Mouse (Mus musculus): Measurements from ENCODE around the gene Spout1.
"Not testable (repeated sequence)": the region's sequence is repeated elsewhere in the genome, so short reads cannot be mapped to it uniquely, and the experiment has no call there.

Gene Spout1

GRCm38 (mm10) chr2:30178711-30179110, 452 bp upstream of the Spout1 start:
- DNase-seq (ENCODE audit: low read depth) = not testable (repeated sequence)

GRCm38 (mm10) chr2:30176561-30176960, 1.7 kb downstream of the Spout1 start:
- DNase-seq (ENCODE audit: low read depth) = no peak

GRCm38 (mm10) chr2:30175897-30176296, 2.4 kb downstream of the Spout1 start:
- DNase-seq (ENCODE audit: low read depth) = peak; percentile 24

GRCm38 (mm10) chr2:30173541-30174240, 4.6 kb downstream of the Spout1 start:
- DNase-seq (ENCODE audit: low read depth) = no peak

GRCm38 (mm10) chr2:30171997-30172382, 6.3 kb downstream of the Spout1 start:
- no peak for DNase-seq (ENCODE audit: low read depth)

GRCm38 (mm10) chr2:30171371-30171996, 6.8 kb downstream of the Spout1 start, which contains the start of gene Endog:
Gene Endog (plus strand): TSS chr2:30171493.
- DNase-seq (ENCODE audit: low read depth) = peak; percentile 87

GRCm38 (mm10) chr2:30166677-30167076, 11.6 kb downstream of the Spout1 start:
- DNase-seq (ENCODE audit: low read depth) = peak; percentile 51

- no peak for DNase-seq (ENCODE audit: low read depth)
Observed at GRCm38 (mm10) chr2:30164340-30164932, 13.8 kb downstream of the Spout1 start.

GRCm38 (mm10) chr2:30161809-30162208, 16.4 kb downstream of the Spout1 start:
- DNase-seq (ENCODE audit: low read depth) = peak; percentile 82

- DNase-seq (ENCODE audit: low read depth) = not testable (repeated sequence)
Observed at GRCm38 (mm10) chr2:30159871-30160270, 18.4 kb downstream of the Spout1 start.

GRCm38 (mm10) chr2:30152616-30153015, 25.6 kb downstream of the Spout1 start:
- no peak for DNase-seq (ENCODE audit: low read depth)

GRCm38 (mm10) chr2:30151840-30152239, 26.4 kb downstream of the Spout1 start:
- no peak for DNase-seq (ENCODE audit: low read depth)

- DNase-seq (ENCODE audit: low read depth) = no peak
Observed at GRCm38 (mm10) chr2:30147466-30147865, 30.8 kb downstream of the Spout1 start.

- DNase-seq (ENCODE audit: low read depth) = no peak
Observed at GRCm38 (mm10) chr2:30144436-30144835, 33.8 kb downstream of the Spout1 start.

- not testable (repeated sequence) for DNase-seq (ENCODE audit: low read depth)
Observed at GRCm38 (mm10) chr2:30140021-30140420, 38.2 kb downstream of the Spout1 start.

- DNase-seq (ENCODE audit: low read depth) = no peak
Observed at GRCm38 (mm10) chr2:30136458-30136857, 41.8 kb downstream of the Spout1 start.

GRCm38 (mm10) chr2:30134928-30135620, 43.2 kb downstream of the Spout1 start:
- DNase-seq (ENCODE audit: low read depth) = no peak

GRCm38 (mm10) chr2:30134378-30134711, 43.9 kb downstream of the Spout1 start:
- no peak for DNase-seq (ENCODE audit: low read depth)

- peak; percentile 99 for DNase-seq (ENCODE audit: low read depth)
Observed at GRCm38 (mm10) chr2:30133613-30134377, 44.5 kb downstream of the Spout1 start, which contains the start of gene Tbc1d13. Gene Tbc1d13 (plus strand): TSS chr2:30133746.

- DNase-seq (ENCODE audit: low read depth) = no peak
Observed at GRCm38 (mm10) chr2:30132801-30133612, 45.3 kb downstream of the Spout1 start.

- DNase-seq (ENCODE audit: low read depth) = peak; percentile 43
Observed at GRCm38 (mm10) chr2:30131240-30131639, 47.0 kb downstream of the Spout1 start.

Measured in induced T-regulatory cell, adult 2 months (primary cell).